Mouse (Mus musculus) hindbrain, embryonic 12.5 days (tissue): ENCODE measurements around the gene Nol9. TPM values are rescaled to one million over a fixed set of nuclear protein-coding genes. Genes with fewer than 3 reads are reported as not detected.

Experiments
- ATAC-seq: fragments of 200-750 bp; cut with Nextera tagmentation; 2 replicates; pipeline ENCODE4 v1.8.0; 2017; ENCODE audit warnings: moderate TSS enrichment; ENCODE audit not compliant: low FRiP score
- H3K27ac ChIP-seq: fragments of 300-500 bp; sonication (generic); 2 replicates; pipeline ENCODE4 v1.5.1; 2016; ENCODE audit warnings: mild to moderate bottlenecking
- H3K27me3 ChIP-seq: fragments of 300-500 bp; sonication (generic); 2 replicates; pipeline ENCODE4 v1.6.1; 2016; ENCODE audit warnings: mild to moderate bottlenecking
- H3K36me3 ChIP-seq: fragments of 300-500 bp; sonication (generic); 2 replicates; pipeline ENCODE4 v1.6.1; 2016; ENCODE audit warnings: mild to moderate bottlenecking
- H3K4me1 ChIP-seq: fragments of 300-500 bp; sonication (generic); 2 replicates; pipeline ENCODE4 v1.6.1; 2016
- H3K4me2 ChIP-seq: fragments of 300-500 bp; sonication (generic); replicated peaks from 2 replicates; pipeline ENCODE4 v1.6.1; 2016; ENCODE audit warnings: mild to moderate bottlenecking
- H3K4me3 ChIP-seq: fragments of 300-500 bp; sonication (generic); 2 replicates; pipeline ENCODE4 v1.5.1; 2016; ENCODE audit warnings: mild to moderate bottlenecking
- H3K9ac ChIP-seq: fragments of 300-500 bp; sonication (generic); 2 replicates; pipeline ENCODE4 v1.6.1; 2016; ENCODE audit warnings: mild to moderate bottlenecking, moderate library complexity
- H3K9me3 ChIP-seq: fragments of 300-500 bp; sonication (generic); replicated peaks from 2 replicates; pipeline ENCODE4 v1.6.1; 2016; ENCODE audit warnings: mild to moderate bottlenecking
- WGBS: fragments of 180-500 bp; shearing (Covaris S2); methylation state at CpG from one replicate; pipeline ENCODE4 v1.1.7; 2016; 5-methylcytosine and 5-hydroxymethylcytosine counted together
- polyA plus RNA-seq: library from polyadenylated mRNA; unstranded; fragments of >200 nt; fragmentation: Nextera tagmentation; extraction: Ambion mirVana; gene quantifications from 2 replicates; pipeline ENCODE4 v1.2.1, GENCODE M21; 2016

Nol9 gene
- polyA plus RNA-seq, 1 experiment from 2014 or later = 32.6 TPM

DNA sequence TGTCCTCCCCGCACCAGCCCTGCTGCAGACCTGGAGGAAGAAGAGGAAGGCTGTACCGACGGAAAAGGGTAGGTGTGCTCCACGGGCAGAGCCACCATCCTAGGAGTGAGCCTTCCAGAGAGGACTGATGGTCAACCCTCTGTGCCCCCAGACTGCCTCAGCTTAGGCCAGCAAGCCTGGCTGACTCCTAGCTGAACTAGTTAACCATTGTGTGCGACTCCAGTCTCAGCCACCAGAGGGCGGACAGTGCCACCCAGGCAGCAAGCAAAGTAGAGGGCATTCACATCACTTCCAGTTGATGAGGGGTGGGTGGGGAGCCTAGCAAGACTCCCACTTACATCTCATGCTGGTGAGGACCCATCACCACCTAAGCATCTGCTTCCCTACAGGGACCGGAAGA lies 63.9 kb downstream of the Nol9 start:
- Histone ChIP-seq H3K4me2 (no peak overlapping the region), H3K9me3 (no peaks in the 10 kb centered on the region), H3K9ac (no peak overlapping the region), H3K27me3 (peaks cover 6% of the 10 kb centered on the region; the same call in 1 of the 2 replicates), H3K4me1 (peaks cover 20% of the 10 kb centered on the region), H3K36me3 (peaks cover 22% of the 10 kb centered on the region), H3K27ac (no peak overlapping the region), H3K4me3 (no peak overlapping the region)
- ATAC-seq = no peak
- 39% methylated on average over 7 of the region's 7 CpGs for WGBS

DNA sequence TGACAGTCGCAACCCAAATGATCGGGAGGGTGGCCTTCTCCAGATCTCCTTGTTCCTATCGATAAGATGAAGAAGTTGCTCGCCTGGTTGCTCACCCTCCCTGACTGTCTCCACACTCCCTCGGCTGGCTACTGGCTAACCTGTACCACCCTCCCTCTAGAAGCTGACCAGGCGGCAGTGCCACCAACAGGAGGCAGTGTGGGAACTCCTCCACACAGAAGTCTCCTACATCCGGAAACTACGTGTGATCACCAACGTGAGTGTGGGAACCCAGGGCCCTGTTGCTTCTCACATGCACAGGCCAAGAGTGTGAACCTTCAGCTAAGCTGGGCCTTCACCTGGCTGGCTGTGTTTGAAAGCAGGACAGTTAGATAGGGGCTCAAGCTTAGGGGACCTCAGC lies 67.6 kb downstream of the Nol9 start:
- H3K4me3 ChIP-seq = no peak overlapping the region
- ATAC-seq = no peak

DNA sequence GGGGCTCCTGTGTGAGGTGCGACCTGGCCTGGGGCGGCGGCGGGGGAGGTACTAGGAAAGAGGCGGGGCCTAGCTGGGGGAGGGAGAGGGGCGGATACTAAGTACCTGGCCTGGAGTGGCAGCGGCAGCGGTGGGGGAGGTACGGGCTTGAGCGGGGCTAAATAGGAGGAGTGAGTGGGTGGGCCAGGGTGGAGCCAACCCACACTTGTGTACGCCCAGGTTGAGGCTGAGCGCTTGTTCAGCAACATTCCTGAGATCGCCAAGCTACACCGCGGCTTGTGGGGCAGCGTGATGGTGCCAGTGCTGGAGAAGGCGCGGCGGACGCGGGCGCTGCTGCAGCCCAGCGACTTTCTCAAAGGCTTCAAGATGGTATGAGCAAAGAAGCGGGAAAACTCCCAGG lies 68.4 kb downstream of the Nol9 start:
- Histone ChIP-seq H3K9me3 (no peaks in the 10 kb centered on the region), H3K36me3 (peaks cover 23% of the 10 kb centered on the region), H3K27ac (peak overlapping the region; percentile 60; the same call in 1 of the 2 replicates), H3K4me2 (peak overlapping the region; percentile 70), H3K4me3 (peak overlapping the region; percentile 31), H3K27me3 (peaks cover 6% of the 10 kb centered on the region; the same call in 1 of the 2 replicates), H3K9ac (peak overlapping the region; percentile 42), H3K4me1 (peaks cover 19% of the 10 kb centered on the region)
- 7% methylated on average over 24 of the region's 24 CpGs for WGBS
- peak; percentile 53 for ATAC-seq

More for the DNA sequence above, 67.6 kb downstream of the Nol9 start:
- H3K9me3 ChIP-seq = no peaks in the 10 kb centered on the region
- no peak overlapping the region for H3K9ac ChIP-seq
- H3K36me3 ChIP-seq = peaks cover 19% of the 10 kb centered on the region
- no peak overlapping the region for H3K27ac ChIP-seq
- 64% methylated on average over 9 of the region's 9 CpGs for WGBS
- H3K4me2 ChIP-seq = no peak overlapping the region
- H3K27me3 ChIP-seq = peaks cover 6% of the 10 kb centered on the region; the same call in 1 of the 2 replicates
- peaks cover 19% of the 10 kb centered on the region for H3K4me1 ChIP-seq

- peaks cover 6% of the 10 kb centered on the region; the same call in 1 of the 2 replicates for H3K27me3 ChIP-seq
- peak; percentile 95 for ATAC-seq
- peak overlapping the region; percentile 42; the same call in 1 of the 2 replicates for H3K9ac ChIP-seq
- no peaks in the 10 kb centered on the region for H3K9me3 ChIP-seq
- peaks cover 19% of the 10 kb centered on the region for H3K4me1 ChIP-seq
- peak overlapping the region; percentile 31 for H3K4me3 ChIP-seq
- H3K27ac ChIP-seq = peak overlapping the region; percentile 60; the same call in 1 of the 2 replicates
- H3K4me2 ChIP-seq = peak overlapping the region; percentile 70
- 8% methylated on average over 30 of the region's 30 CpGs for WGBS
- peaks cover 19% of the 10 kb centered on the region for H3K36me3 ChIP-seq
Observed at GRCm38 (mm10) chr4:152107971-152108509, 68.9 kb downstream of the Nol9 start.

DNA sequence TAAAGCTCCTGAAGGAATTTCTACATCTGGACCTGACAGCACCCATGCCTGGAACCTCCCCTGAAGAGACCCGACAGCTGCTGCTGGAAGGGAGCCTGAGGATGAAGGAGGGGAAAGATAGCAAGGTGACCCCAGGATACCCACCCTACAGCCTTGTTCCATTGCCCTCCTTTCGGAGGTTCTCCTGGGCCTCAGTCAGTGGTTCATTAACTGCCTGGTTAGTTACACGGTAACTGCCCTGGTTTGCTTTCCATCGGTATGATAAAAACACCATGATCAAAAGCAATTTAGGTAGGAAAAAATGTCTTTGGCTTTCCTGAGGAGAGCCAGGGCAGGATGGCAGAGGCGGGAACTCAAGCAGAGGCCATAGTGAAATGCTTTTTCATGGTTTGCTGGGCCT lies 69.6 kb downstream of the Nol9 start:
- ATAC-seq = no peak
- Histone ChIP-seq H3K36me3 (peaks cover 17% of the 10 kb centered on the region), H3K27ac (peak overlapping the region; percentile 50; the same call in 1 of the 2 replicates), H3K4me2 (peak overlapping the region; percentile 70), H3K27me3 (peaks cover 6% of the 10 kb centered on the region; the same call in 1 of the 2 replicates), H3K9me3 (no peaks in the 10 kb centered on the region), H3K9ac (no peak overlapping the region), H3K4me1 (peaks cover 19% of the 10 kb centered on the region), H3K4me3 (no peak overlapping the region)
- WGBS = 82% methylated on average over 5 of the region's 5 CpGs

- H3K9ac ChIP-seq = no peak overlapping the region
- no peak overlapping the region for H3K4me3 ChIP-seq
- peaks cover 15% of the 10 kb centered on the region for H3K36me3 ChIP-seq
- H3K27ac ChIP-seq = no peak overlapping the region
- peaks cover 14% of the 10 kb centered on the region for H3K27me3 ChIP-seq
- WGBS = 85% methylated on average over 3 of the region's 3 CpGs
- peaks cover 19% of the 10 kb centered on the region for H3K4me1 ChIP-seq
- H3K4me2 ChIP-seq = no peak overlapping the region
- ATAC-seq = no peak
- H3K9me3 ChIP-seq = no peaks in the 10 kb centered on the region
Observed at GRCm38 (mm10) chr4:152109509-152109908, 70.4 kb downstream of the Nol9 start.

GRCm38 (mm10) chr4:152110689-152111088 lies 71.6 kb downstream of the Nol9 start:
- WGBS = 83% methylated on average over 4 of the region's 4 CpGs
- no peak for ATAC-seq
- Histone ChIP-seq H3K4me1 (peaks cover 23% of the 10 kb centered on the region), H3K9ac (no peak overlapping the region), H3K27me3 (peaks cover 26% of the 10 kb centered on the region), H3K36me3 (peaks cover 15% of the 10 kb centered on the region), H3K9me3 (no peaks in the 10 kb centered on the region), H3K27ac (no peak overlapping the region), H3K4me2 (no peak overlapping the region), H3K4me3 (no peak overlapping the region)

Other genes with a start within 250 kb of the Nol9 start
- gene Camta1, start 177.4 kb upstream of the Nol9 start, polyA plus RNA-seq = 136 and 157 TPM in 2 replicates
- 82.8 and 83.2 TPM in 2 replicates for gene Dnajc11, start 105.6 kb upstream of the Nol9 start, polyA plus RNA-seq
- gene Thap3, start 50.3 kb upstream of the Nol9 start, polyA plus RNA-seq = 31.7 and 37.0 TPM in 2 replicates
- gene Phf13, start 43.1 kb upstream of the Nol9 start, polyA plus RNA-seq = 29.2 and 29.7 TPM in 2 replicates
- gene Klhl21, start 30.5 kb upstream of the Nol9 start, polyA plus RNA-seq = 8.0 and 8.2 TPM in 2 replicates
- 20.4 and 25.2 TPM in 2 replicates for gene Zbtb48, start 11.7 kb upstream of the Nol9 start, polyA plus RNA-seq
- 1.0 and 1.2 TPM in 2 replicates for gene Tas1r1, start 753 bp upstream of the Nol9 start, polyA plus RNA-seq
- gene Plekhg5, start 33.2 kb downstream of the Nol9 start, polyA plus RNA-seq = 11.7 and 12.0 TPM in 2 replicates
- gene Tnfrsf25, start 76.6 kb downstream of the Nol9 start, polyA plus RNA-seq = 0.59 and 0.74 TPM in 2 replicates
- 0.82 and 2.3 TPM in 2 replicates for gene Espn, start 113.0 kb downstream of the Nol9 start, polyA plus RNA-seq
- gene Hes2, start 119.5 kb downstream of the Nol9 start, polyA plus RNA-seq = 2.4 and 2.9 TPM in 2 replicates
- gene Acot7, start 138.8 kb downstream of the Nol9 start, polyA plus RNA-seq = 128 and 132 TPM in 2 replicates
- gene Gpr153, start 234.9 kb downstream of the Nol9 start, polyA plus RNA-seq = 13.1 and 16.2 TPM in 2 replicates